Mouse (Mus musculus): ENCODE results near the gene Tns1.

GRCm38 (mm10) chr1:74022998-74023397, 101.3 kb downstream of the Tns1 start:
- TF ChIP-seq CTCF (IDR thresholded peaks at IDR 0.05; ENCODE audit: control insufficient read depth, insufficient read depth, low read length) (no peak), POLR2A (IDR thresholded peaks at IDR 0.05; ENCODE audit: borderline replicate concordance, control insufficient read depth, low read depth, low read length) (no peak)

All from bone marrow, adult 2 months (tissue).